Mouse (Mus musculus): ENCODE measurements around the gene Gpatch1.

DNA sequence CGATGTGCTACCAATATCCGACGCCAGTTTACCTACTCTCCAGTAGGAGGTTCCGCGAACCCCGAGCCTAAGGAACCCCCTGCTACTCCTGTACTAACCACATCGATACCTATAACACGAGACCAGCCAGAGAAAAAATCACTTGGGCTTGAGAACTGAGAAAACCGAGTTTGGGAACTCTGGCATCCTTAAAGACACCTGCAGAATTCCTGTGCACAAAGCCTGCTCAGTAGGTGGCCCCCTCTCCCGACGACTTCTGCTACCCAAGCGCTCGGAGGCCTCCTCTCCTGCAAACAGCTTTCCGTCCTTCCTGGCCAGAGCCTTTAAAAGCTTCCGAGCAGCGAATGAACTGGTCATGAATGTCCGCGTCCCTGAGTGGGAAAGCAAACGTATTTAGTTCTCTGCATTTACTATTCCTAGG lies 15.0 kb upstream of the Gpatch1 start:
- TF ChIP-seq CTCF (IDR thresholded peaks at IDR 0.05; ENCODE audit: low read depth) = peak; percentile 42
- TF ChIP-seq EP300 (optimal IDR thresholded peaks at IDR 0.05) = no peak

All from stomach, postnatal 0 days (tissue).